Mouse (Mus musculus) hindbrain, postnatal 0 days (tissue): ENCODE measurements around the gene Dnmt3a. TPM values are rescaled to one million over a fixed set of nuclear protein-coding genes. Genes with fewer than 3 reads are reported as not detected.

ENCODE experiments used
- ATAC-seq: fragments of 200-750 bp; cut with Nextera tagmentation; 2 replicates; pipeline ENCODE4 v1.8.0; 2017; ENCODE audit warnings: mild to moderate bottlenecking, moderate TSS enrichment, moderate library complexity
- DNase-seq: peaks from one replicate; pipeline ENCODE4 v3.0.0-alpha.2; 2015; ENCODE audit warnings: low spot score
- H3K27ac ChIP-seq: fragments of 300-500 bp; sonication (generic); 2 replicates; pipeline ENCODE4 v1.5.1; 2014; ENCODE audit warnings: mild to moderate bottlenecking
- H3K27me3 ChIP-seq: fragments of 300-500 bp; sonication (generic); 2 replicates; pipeline ENCODE4 v1.6.1; 2014; ENCODE audit warnings: low read length, mixed read lengths; ENCODE audit not compliant: insufficient read depth
- H3K36me3 ChIP-seq: fragments of 300-500 bp; sonication (generic); 2 replicates; pipeline ENCODE4 v1.6.1; 2014; ENCODE audit warnings: low read length, mixed read lengths; ENCODE audit not compliant: insufficient read depth
- H3K4me1 ChIP-seq: fragments of 300-500 bp; sonication (generic); 2 replicates; pipeline ENCODE4 v1.6.1; 2014; ENCODE audit warnings: antibody characterized with exemption, low read length, mixed read lengths; ENCODE audit not compliant: insufficient read depth
- H3K4me2 ChIP-seq: fragments of 300-500 bp; sonication (generic); 2 replicates; pipeline ENCODE4 v1.6.1; 2014; ENCODE audit warnings: low read depth, mild to moderate bottlenecking, low read length, moderate library complexity, mixed read lengths
- H3K4me3 ChIP-seq: fragments of 300-500 bp; sonication (generic); 2 replicates; pipeline ENCODE4 v1.5.1; 2014; ENCODE audit warnings: low read length
- H3K9ac ChIP-seq: fragments of 300-500 bp; sonication (generic); replicated peaks from 2 replicates; pipeline ENCODE4 v1.6.1; 2014; ENCODE audit warnings: mild to moderate bottlenecking, low read length, moderate library complexity, mixed read lengths
- H3K9me3 ChIP-seq: fragments of 300-500 bp; sonication (generic); 2 replicates; pipeline ENCODE4 v1.6.1; 2016; ENCODE audit warnings: low read length, mixed read lengths
- CTCF ChIP-seq: IDR thresholded peaks from 2 replicates; pipeline ENCODE4 v1.5.1; 2016; ENCODE audit warnings: antibody characterized with exemption, control low read depth, low read depth
- WGBS: fragments of 180-500 bp; shearing (Covaris S2); extraction: QIAGEN DNeasy Blood & Tissue Kit; methylation state at CpG from one replicate; pipeline ENCODE4 v1.1.7; 2014; 5-methylcytosine and 5-hydroxymethylcytosine counted together
- polyA plus RNA-seq: library from polyadenylated mRNA; unstranded; fragments of >200 nt; fragmentation: Nextera tagmentation; extraction: Ambion mirVana; gene quantifications from 2 replicates; pipeline ENCODE4 v1.2.1, GENCODE M21; 2015
- total RNA-seq: library from RNA; depleted of rRNA; stranded (reverse); fragments of >200 nt; gene quantifications from 2 replicates; pipeline ENCODE4 v1.2.3, GENCODE M21; 2014

Dnmt3a gene
- total and polyA plus RNA-seq, 2 experiments from 2014 or later: 81.8 to 134 TPM

GRCm38 (mm10) chr12:3813138-3813537, 7.3 kb downstream of the Dnmt3a start:
- no peak for ATAC-seq
- no peak for DNase-seq
- Histone ChIP-seq H3K4me3 (no peak overlapping the region), H3K4me2 (no peak overlapping the region), H3K9me3 (no peaks in the 10 kb centered on the region), H3K4me1 (peaks cover 63% of the 10 kb centered on the region), H3K27ac (no peak overlapping the region), H3K9ac (no peak overlapping the region), H3K36me3 (no peaks in the 10 kb centered on the region), H3K27me3 (no peaks in the 10 kb centered on the region)
- no peak for TF ChIP-seq CTCF
- 70% methylated on average over 8 of the region's 8 CpGs for WGBS

DNA sequence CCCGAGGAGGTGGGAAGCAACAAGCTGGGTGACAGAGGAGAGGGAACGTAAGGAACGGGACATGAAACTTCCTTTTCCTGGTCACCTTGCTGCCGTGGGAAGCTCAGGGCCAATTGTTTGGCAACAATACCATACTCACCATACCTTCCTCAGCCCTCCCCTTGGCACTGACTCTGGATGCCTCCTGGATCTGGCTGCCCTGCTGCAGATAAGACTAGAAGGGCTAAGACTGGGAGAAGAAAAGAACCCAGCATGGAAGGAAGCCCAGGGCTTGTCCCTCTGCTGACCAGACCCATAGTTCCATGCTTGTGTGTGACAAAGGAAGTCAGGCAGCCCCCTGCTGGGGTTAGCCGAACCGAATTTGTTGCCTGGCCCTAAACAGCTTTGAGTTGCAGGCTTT, 9.6 kb downstream of the Dnmt3a start:
- WGBS: 30% methylated on average over 6 of the region's 6 CpGs
- Histone ChIP-seq H3K36me3 (no peaks in the 10 kb centered on the region), H3K27me3 (no peaks in the 10 kb centered on the region), H3K4me3 (no peak overlapping the region), H3K27ac (no peak overlapping the region), H3K9ac (no peak overlapping the region), H3K9me3 (no peaks in the 10 kb centered on the region), H3K4me2 (no peak overlapping the region), H3K4me1 (peaks cover 56% of the 10 kb centered on the region)
- DNase-seq (no peak), ATAC-seq (no peak)
- TF ChIP-seq CTCF: no peak; the same call in 1 of the 2 replicates

DNA sequence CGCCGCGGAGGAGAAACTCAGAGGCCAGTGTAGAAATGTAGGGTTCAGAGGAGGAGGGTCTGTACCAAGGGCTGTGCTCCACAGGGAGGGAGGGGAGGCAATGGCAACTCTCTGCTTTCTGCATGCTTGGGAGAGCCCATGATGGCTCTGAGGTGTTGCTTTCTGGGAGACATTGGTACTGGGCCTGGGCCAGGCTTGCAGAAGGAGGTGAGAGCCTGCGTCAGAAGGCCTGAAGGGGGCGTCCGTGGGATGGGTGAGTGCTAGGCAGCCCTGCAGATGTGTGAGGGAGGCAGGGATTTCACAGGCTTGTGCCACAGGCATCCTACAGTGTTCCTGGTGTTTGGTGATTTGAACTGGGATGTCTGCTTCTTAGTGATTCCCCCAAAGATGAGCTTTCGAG, 11.2 kb downstream of the Dnmt3a start:
- no peak for DNase-seq

DNA sequence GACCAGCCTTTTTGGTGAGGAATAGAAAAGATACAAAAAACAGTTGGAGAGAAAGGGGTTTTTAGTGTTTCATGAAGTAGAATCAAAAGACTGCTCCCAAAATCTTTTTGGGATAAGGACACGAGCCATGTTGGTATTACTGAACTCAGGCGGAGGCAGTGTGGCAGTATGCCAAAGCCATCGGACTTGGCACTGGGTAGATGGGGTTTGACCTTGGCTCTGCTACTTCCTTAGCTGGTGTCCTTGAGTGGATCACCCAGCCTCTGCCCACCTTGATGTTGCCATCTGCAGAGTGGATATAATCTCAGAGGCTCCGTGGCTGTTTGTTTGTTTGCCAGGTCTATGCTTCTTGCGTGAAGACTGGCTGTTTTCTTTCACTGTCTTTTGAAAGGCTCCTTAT, 11.8 kb downstream of the Dnmt3a start:
- no peaks in the 10 kb centered on the region for H3K9me3 ChIP-seq
- ATAC-seq (no peak), DNase-seq (no peak)
- TF ChIP-seq CTCF: no peak
- no peaks in the 10 kb centered on the region for H3K27me3 ChIP-seq
- peaks cover 44% of the 10 kb centered on the region for H3K4me1 ChIP-seq
- H3K9ac ChIP-seq: no peak overlapping the region
- H3K4me3 ChIP-seq: no peak overlapping the region
- H3K4me2 ChIP-seq: no peak overlapping the region
- no peaks in the 10 kb centered on the region for H3K36me3 ChIP-seq
- H3K27ac ChIP-seq: peak overlapping the region; percentile 8; the same call in 1 of the 2 replicates
- WGBS: 60% methylated on average over 5 of the region's 5 CpGs

More for the DNA sequence above, 11.2 kb downstream of the Dnmt3a start:
- Histone ChIP-seq H3K9ac (no peak overlapping the region), H3K27me3 (no peaks in the 10 kb centered on the region), H3K27ac (peak overlapping the region; percentile 8; the same call in 1 of the 2 replicates), H3K4me3 (no peak overlapping the region), H3K4me2 (no peak overlapping the region), H3K4me1 (peaks cover 44% of the 10 kb centered on the region), H3K36me3 (no peaks in the 10 kb centered on the region), H3K9me3 (no peaks in the 10 kb centered on the region)
- WGBS: 63% methylated on average over 7 of the region's 7 CpGs
- ATAC-seq: no peak
- TF ChIP-seq CTCF: peak; percentile 48

DNA sequence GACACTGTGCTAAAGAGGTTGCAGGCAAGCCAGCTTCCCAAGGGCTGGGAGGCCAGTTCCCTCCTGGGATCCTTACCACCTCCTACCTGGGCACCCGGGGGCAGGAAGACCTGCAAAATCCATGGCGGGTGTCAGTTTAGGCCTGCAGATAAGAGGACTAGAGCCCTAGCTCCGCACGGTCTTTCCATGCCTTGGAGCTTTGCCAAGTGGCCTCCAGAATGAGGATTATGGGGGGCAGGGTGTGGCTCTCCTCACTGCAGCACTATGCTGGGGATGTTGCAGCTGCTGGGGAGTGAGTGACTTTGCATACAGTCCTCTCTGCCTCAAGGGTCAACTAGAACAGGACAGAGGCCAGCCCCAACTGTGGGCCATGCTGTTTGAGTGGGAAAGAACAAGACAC, 14.1 kb downstream of the Dnmt3a start:
- DNase-seq: no peak
- no peak for ATAC-seq
- no peak overlapping the region; the same call in 1 of the 2 replicates for H3K27ac ChIP-seq

DNA sequence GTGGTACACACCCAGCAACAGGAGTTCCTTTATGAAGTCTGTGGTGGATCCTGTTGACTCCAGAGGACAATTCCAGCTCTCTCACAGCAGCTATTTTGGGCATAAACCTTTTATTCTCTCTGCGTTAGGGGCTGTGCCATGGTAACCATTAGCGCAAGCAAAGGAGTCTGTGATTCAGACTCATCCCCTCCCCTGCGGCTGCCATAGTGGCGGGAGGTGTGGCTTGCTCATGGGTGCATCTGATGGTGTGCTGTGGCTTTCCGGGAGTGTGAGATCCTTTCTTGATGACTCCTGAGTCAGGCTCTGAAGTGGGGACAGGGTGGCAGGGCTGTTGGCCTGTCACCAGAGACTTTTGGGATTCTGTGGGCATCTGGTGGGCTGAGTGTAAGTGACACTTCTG, 17.6 kb downstream of the Dnmt3a start:
- no peak for DNase-seq
- TF ChIP-seq CTCF: no peak
- no peak overlapping the region for H3K27ac ChIP-seq

More for the DNA sequence above, 14.1 kb downstream of the Dnmt3a start:
- Histone ChIP-seq H3K4me3 (no peak overlapping the region), H3K4me2 (no peak overlapping the region), H3K9me3 (no peaks in the 10 kb centered on the region), H3K4me1 (peaks cover 56% of the 10 kb centered on the region), H3K27me3 (no peaks in the 10 kb centered on the region), H3K36me3 (no peaks in the 10 kb centered on the region), H3K9ac (no peak overlapping the region)
- WGBS: 58% methylated on average over 4 of the region's 4 CpGs
- no peak for TF ChIP-seq CTCF

GRCm38 (mm10) chr12:3824906-3825713, 19.3 kb downstream of the Dnmt3a start:
- Histone ChIP-seq H3K4me2 (no peak overlapping the region), H3K27me3 (no peaks in the 10 kb centered on the region), H3K9me3 (no peaks in the 10 kb centered on the region), H3K27ac (0 out of 2 replicates have a peak overlapping the region, but pooled peaks have one; percentile 13), H3K9ac (no peak overlapping the region), H3K4me1 (peaks cover 20% of the 10 kb centered on the region), H3K4me3 (no peak overlapping the region), H3K36me3 (no peaks in the 10 kb centered on the region)
- ATAC-seq (no peak), DNase-seq (no peak)
- 57% methylated on average over 5 of the region's 5 CpGs for WGBS
- TF ChIP-seq CTCF: no peak

More for the DNA sequence above, 17.6 kb downstream of the Dnmt3a start:
- no peak overlapping the region for H3K9ac ChIP-seq
- 0 out of 2 replicates have a peak, but pooled peaks have one; percentile 25 for ATAC-seq
- 35% methylated on average over 5 of the region's 5 CpGs for WGBS
- no peaks in the 10 kb centered on the region for H3K36me3 ChIP-seq
- H3K4me2 ChIP-seq: no peak overlapping the region
- no peak overlapping the region for H3K4me3 ChIP-seq
- peaks cover 26% of the 10 kb centered on the region for H3K4me1 ChIP-seq
- no peaks in the 10 kb centered on the region for H3K9me3 ChIP-seq
- H3K27me3 ChIP-seq: no peaks in the 10 kb centered on the region
